Mouse (Mus musculus): ENCODE results near the gene Ppara. TPM values are rescaled to one million over a fixed set of nuclear protein-coding genes. Genes with fewer than 3 reads are reported as not detected.
A peak's percentile ranks its signal among the peaks of the same experiment; 100 is the strongest.

The Ppara gene
- polyA plus RNA-seq, 1 experiment from 2014 or later, result 14.3 TPM

DNA sequence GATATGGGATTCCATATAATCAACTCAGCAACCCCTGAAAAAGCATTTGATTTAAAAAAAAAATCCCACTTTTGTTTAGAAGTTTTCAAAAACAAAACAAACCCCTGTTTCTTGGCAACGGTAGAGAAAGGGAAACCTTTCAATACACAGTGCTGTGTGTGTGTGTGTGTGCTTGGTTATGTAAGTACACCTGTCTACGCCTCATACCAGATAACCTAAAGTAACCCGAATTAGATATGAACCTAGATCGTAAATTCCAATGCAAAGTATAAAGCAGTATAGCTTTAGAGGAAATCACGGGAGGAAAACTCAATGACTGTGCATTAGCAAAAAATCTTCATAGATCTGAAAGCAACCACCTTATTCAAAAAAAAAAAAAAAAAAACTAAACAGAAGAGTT, 31.9 kb downstream of the Ppara start:
- Histone ChIP-seq H3K9ac (ENCODE audit: low read depth, low read length) (no peak overlapping the region), H3K4me1 (replicated peaks; ENCODE audit: control insufficient read depth, insufficient read depth, low read length) (peaks cover 6% of the 10 kb centered on the region; the same call in 1 of the 2 replicates), H3K36me3 (ENCODE audit: control insufficient read depth, insufficient read depth) (no peaks in the 10 kb centered on the region), H3K4me3 (ENCODE audit: low read depth, low read length) (no peak overlapping the region), H3K9me3 (ENCODE audit: control insufficient read depth) (no peaks in the 10 kb centered on the region), H3K4me2 (replicated peaks; ENCODE audit: low read depth) (no peak overlapping the region), H3K27ac (ENCODE audit: low read depth, low read length) (no peak overlapping the region), H3K27me3 (replicated peaks; ENCODE audit: control insufficient read depth, insufficient read depth, low read length) (no peaks in the 10 kb centered on the region)
- no peak for TF ChIP-seq CTCF (IDR thresholded peaks at IDR 0.05; ENCODE audit: low read depth)
- WGBS, result 45% methylated on average over 5 of the region's 5 CpGs
- ATAC-seq, result peak; percentile 50

- peaks cover 6% of the 10 kb centered on the region; the same call in 1 of the 2 replicates for H3K4me1 ChIP-seq (replicated peaks; ENCODE audit: control insufficient read depth, insufficient read depth, low read length)
- H3K4me2 ChIP-seq (replicated peaks; ENCODE audit: low read depth), result no peak overlapping the region
- peak; percentile 79 for ATAC-seq
- peak overlapping the region; percentile 46; the same call in 1 of the 2 replicates for H3K27ac ChIP-seq (ENCODE audit: low read depth, low read length)
- WGBS, result 46% methylated on average over 8 of the region's 8 CpGs
- H3K27me3 ChIP-seq (replicated peaks; ENCODE audit: control insufficient read depth, insufficient read depth, low read length), result no peaks in the 10 kb centered on the region
- no peak overlapping the region for H3K4me3 ChIP-seq (ENCODE audit: low read depth, low read length)
- H3K9me3 ChIP-seq (ENCODE audit: control insufficient read depth), result no peaks in the 10 kb centered on the region
- no peak for TF ChIP-seq CTCF (IDR thresholded peaks at IDR 0.05; ENCODE audit: low read depth)
- H3K9ac ChIP-seq (ENCODE audit: low read depth, low read length), result no peak overlapping the region
- no peaks in the 10 kb centered on the region for H3K36me3 ChIP-seq (ENCODE audit: control insufficient read depth, insufficient read depth)
Observed at GRCm38 (mm10) chr15:85768991-85769390, 34.2 kb downstream of the Ppara start.

GRCm38 (mm10) chr15:85771306-85772121, 36.7 kb downstream of the Ppara start:
- no peak overlapping the region for H3K4me3 ChIP-seq (ENCODE audit: low read depth, low read length)
- H3K9me3 ChIP-seq (ENCODE audit: control insufficient read depth), result no peaks in the 10 kb centered on the region
- peak; percentile 32 for ATAC-seq
- H3K4me2 ChIP-seq (replicated peaks; ENCODE audit: low read depth), result no peak overlapping the region
- H3K9ac ChIP-seq (ENCODE audit: low read depth, low read length), result no peak overlapping the region
- peaks cover 10% of the 10 kb centered on the region; the same call in 1 of the 2 replicates for H3K4me1 ChIP-seq (replicated peaks; ENCODE audit: control insufficient read depth, insufficient read depth, low read length)
- peak overlapping the region; percentile 47 for H3K27ac ChIP-seq (ENCODE audit: low read depth, low read length)
- no peaks in the 10 kb centered on the region for H3K36me3 ChIP-seq (ENCODE audit: control insufficient read depth, insufficient read depth)
- 52% methylated on average over 17 of the region's 17 CpGs for WGBS
- no peak for TF ChIP-seq CTCF (IDR thresholded peaks at IDR 0.05; ENCODE audit: low read depth)
- H3K27me3 ChIP-seq (replicated peaks; ENCODE audit: control insufficient read depth, insufficient read depth, low read length), result no peaks in the 10 kb centered on the region

- Histone ChIP-seq H3K9ac (ENCODE audit: low read depth, low read length) (no peak overlapping the region), H3K27ac (ENCODE audit: low read depth, low read length) (peak overlapping the region; percentile 47), H3K4me2 (replicated peaks; ENCODE audit: low read depth) (peak overlapping the region; percentile 35), H3K9me3 (ENCODE audit: control insufficient read depth) (no peaks in the 10 kb centered on the region), H3K4me1 (replicated peaks; ENCODE audit: control insufficient read depth, insufficient read depth, low read length) (peaks cover 10% of the 10 kb centered on the region; the same call in 1 of the 2 replicates), H3K27me3 (replicated peaks; ENCODE audit: control insufficient read depth, insufficient read depth, low read length) (no peaks in the 10 kb centered on the region), H3K36me3 (ENCODE audit: control insufficient read depth, insufficient read depth) (no peaks in the 10 kb centered on the region), H3K4me3 (ENCODE audit: low read depth, low read length) (no peak overlapping the region)
- peak; percentile 52 for TF ChIP-seq CTCF (IDR thresholded peaks at IDR 0.05; ENCODE audit: low read depth)
- ATAC-seq, result peak; percentile 69
- WGBS, result 40% methylated on average over 11 of the region's 11 CpGs
Observed at GRCm38 (mm10) chr15:85772146-85772740, 37.5 kb downstream of the Ppara start.

DNA sequence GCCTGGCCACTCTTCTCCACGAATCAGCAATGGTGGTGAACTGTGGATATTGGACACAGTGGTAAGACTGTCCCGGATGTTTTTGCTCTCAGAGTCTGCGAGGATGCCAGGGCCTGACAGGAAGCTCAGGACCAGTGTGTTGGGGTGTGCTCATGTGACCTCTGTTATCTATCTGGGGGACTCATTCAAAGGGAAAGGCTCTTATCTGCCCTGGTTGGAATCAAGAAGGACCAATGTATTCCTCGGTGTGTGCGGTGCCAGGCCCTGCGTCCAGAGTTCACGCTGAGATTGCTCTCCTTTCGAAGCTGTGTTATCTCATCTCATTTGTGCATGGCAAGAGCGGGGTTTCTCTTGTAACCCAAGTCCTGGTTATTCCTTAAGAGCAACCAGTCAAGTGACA, 39.6 kb downstream of the Ppara start:
- WGBS, result 43% methylated on average over 9 of the region's 9 CpGs

GRCm38 (mm10) chr15:85775001-85775400, 40.2 kb downstream of the Ppara start:
- 57% methylated on average over 7 of the region's 7 CpGs for WGBS
- Histone ChIP-seq H3K4me2 (replicated peaks; ENCODE audit: low read depth) (no peak overlapping the region), H3K36me3 (ENCODE audit: control insufficient read depth, insufficient read depth) (peaks cover 3% of the 10 kb centered on the region; the same call in 1 of the 2 replicates), H3K9me3 (ENCODE audit: control insufficient read depth) (no peaks in the 10 kb centered on the region), H3K4me1 (replicated peaks; ENCODE audit: control insufficient read depth, insufficient read depth, low read length) (peaks cover 7% of the 10 kb centered on the region; the same call in 1 of the 2 replicates), H3K4me3 (ENCODE audit: low read depth, low read length) (no peak overlapping the region), H3K27me3 (replicated peaks; ENCODE audit: control insufficient read depth, insufficient read depth, low read length) (no peaks in the 10 kb centered on the region), H3K27ac (ENCODE audit: low read depth, low read length) (peak overlapping the region; percentile 65), H3K9ac (ENCODE audit: low read depth, low read length) (no peak overlapping the region)
- no peak for ATAC-seq
- TF ChIP-seq CTCF (IDR thresholded peaks at IDR 0.05; ENCODE audit: low read depth), result no peak

More for the DNA sequence above, 39.6 kb downstream of the Ppara start:
- Histone ChIP-seq H3K27ac (ENCODE audit: low read depth, low read length) (peak overlapping the region; percentile 65), H3K9me3 (ENCODE audit: control insufficient read depth) (no peaks in the 10 kb centered on the region), H3K4me2 (replicated peaks; ENCODE audit: low read depth) (no peak overlapping the region), H3K4me3 (ENCODE audit: low read depth, low read length) (no peak overlapping the region), H3K27me3 (replicated peaks; ENCODE audit: control insufficient read depth, insufficient read depth, low read length) (no peaks in the 10 kb centered on the region), H3K4me1 (replicated peaks; ENCODE audit: control insufficient read depth, insufficient read depth, low read length) (peaks cover 7% of the 10 kb centered on the region; the same call in 1 of the 2 replicates), H3K36me3 (ENCODE audit: control insufficient read depth, insufficient read depth) (peaks cover 3% of the 10 kb centered on the region; the same call in 1 of the 2 replicates), H3K9ac (ENCODE audit: low read depth, low read length) (no peak overlapping the region)
- ATAC-seq, result peak; percentile 55
- no peak for TF ChIP-seq CTCF (IDR thresholded peaks at IDR 0.05; ENCODE audit: low read depth)
